Mouse (Mus musculus): ENCODE data around the gene Olfr214.
"Not testable (repeated sequence)": the region's sequence is repeated elsewhere in the genome, so short reads cannot be mapped to it uniquely, and the experiment has no call there.

The Olfr214 gene

DNA sequence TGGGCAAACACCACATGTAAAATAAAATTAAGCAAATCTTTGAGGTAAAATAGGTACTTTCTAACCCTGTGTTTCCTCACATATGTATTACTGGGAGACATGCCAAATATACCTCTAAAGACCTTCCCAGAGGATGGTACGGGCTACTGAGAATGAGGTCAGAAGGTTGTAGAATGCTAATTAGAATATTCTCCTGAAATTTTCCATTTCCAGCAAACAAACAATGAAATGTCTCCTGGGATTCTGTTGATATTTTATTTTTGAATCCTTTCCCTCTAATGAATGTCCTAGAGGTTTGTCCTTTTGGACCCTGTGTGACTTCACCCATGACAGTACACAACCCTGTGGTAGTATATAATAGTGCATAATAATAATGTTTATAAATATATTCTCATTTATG is at the start of gene Olfr214:
Gene Olfr214 (plus strand): TSS at position 301 of the 400 bp plus-strand sequence.
- in situ Hi-C loops (cut with MseI, MboI): loop anchor here (25.0 kb wide), 1 partner anchor 267 kb away; no protein-coding TSS in a partner anchor

DNA sequence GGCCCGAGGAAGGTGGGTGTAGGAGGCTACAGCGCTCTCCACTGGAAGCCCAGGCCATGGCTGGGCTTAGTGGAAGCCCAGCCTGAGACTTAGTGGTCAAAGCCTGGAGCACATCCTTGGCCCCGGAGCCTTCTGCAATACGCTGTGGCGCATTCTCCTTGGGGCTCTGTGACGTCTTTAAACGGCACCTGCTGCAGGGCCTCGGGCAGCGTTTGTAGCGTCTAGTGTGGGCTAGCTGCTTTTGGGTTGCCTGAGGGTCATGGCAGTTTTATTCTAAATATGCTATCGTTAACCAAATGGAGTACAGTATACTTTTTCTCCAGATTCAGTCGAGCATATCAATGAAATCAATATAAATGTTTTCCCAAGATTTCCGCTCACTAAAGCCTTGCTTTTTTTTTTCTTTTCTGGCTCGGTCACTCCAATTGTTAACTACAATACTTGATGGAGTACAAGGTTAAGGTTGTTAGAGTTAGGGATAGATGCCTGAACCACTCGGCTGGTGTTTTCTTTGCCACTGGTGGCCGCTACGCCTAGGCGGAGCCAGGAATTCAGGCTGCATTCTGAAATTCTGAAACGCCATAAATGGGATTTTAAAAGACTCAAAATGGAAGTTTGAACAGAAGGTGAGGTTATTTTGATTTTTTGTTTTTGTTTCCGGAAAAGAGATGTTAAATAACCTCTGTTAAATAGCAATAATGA is 47.6 kb upstream of the Olfr214 start, which contains the start of gene Olfr212:
Gene Olfr212 (plus strand): TSS at position 215 of the 702 bp plus-strand sequence.
- in situ Hi-C loops (cut with MseI, MboI): not testable (repeated sequence)

DNA sequence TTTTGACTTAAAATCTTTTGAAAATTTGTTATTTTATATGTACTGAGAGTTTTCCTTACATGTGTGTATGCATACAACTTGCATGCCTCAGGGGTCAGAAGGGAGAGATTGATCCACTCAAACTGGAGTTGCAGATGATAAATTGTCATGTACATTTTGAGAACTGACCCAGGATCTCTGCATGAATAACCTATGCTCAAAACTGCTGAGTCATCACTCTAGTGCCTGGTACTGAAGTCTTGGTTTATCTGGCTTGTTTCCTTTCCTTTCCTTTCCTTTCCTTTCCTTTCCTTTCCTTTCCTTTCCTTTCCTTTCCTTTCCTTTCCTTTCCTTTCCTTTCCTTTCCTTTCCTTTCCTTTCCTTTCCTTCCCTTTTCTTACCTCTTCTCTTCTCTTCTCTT is 39.2 kb upstream of the Olfr214 start:
- in situ Hi-C loops (cut with MseI, MboI): no loop called here

DNA sequence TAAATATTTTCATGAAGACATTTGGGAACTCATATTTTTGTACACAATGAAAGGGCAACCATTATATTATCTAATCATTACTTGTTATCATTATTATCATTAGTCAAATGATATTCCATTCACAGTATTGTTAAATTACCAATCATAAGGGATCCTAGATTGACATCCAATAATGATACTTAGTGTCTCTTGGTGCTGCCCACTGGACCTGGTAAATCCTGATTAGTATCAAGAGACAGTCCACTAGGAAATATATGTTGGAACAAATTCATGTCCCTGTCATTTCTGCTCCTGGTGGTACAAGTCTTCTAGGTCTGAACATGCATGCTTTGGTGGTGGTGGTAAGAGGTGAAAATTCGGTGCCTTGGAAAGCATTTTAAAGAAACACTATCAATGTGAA is 15.9 kb upstream of the Olfr214 start, which contains the start of gene Olfr213:
Gene Olfr213 (plus strand): TSS at position 301 of the 400 bp plus-strand sequence.
- in situ Hi-C loops (cut with MseI, MboI): no loop called here

DNA sequence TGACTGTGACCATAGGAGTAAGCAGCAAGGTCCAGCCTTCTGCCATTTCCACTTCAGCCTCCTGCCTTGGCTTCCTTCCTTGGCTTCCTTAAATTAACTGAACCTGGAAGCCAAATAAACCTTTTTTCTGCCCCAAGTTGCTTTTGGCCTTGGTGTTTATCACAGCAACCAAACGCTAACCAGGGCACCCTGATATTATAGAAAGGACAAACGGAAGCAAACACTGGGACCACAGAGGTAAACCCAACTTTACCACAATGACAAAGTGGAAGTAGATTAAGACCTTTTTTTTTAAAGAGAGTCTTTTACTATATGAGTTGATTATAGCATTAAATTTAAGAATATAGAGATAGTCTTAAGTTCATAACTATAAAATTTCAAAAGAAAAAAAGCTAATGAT is 11.5 kb upstream of the Olfr214 start:
- in situ Hi-C loops (cut with MseI, MboI): no loop called here

DNA sequence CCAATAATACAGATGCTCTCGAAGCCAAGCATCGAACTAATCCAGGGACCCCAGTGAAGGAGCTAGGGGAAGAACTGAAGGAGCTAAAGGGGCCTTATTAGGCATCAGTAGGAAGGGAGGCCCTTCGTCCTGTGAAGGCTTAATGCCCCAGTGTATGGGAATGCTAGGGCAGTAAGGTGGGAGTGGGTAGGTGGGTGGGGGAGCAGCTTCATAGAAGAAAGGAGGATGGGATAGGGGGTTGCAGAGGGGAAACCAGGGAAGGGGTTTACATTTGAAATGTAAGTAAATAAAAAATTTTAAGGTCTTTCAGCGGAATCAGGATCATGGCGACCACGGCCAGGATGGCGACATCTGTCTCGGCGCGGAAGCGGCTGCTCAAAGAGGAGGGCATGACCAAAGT is 3.2 kb upstream of the Olfr214 start, which contains the start of gene Gm5580:
Gene Gm5580 (plus strand): TSS at position 301 of the 400 bp plus-strand sequence.
- in situ Hi-C loops (cut with MseI, MboI): loop anchor here (25.0 kb wide), 1 partner anchor 264 kb away; no protein-coding TSS in a partner anchor

DNA sequence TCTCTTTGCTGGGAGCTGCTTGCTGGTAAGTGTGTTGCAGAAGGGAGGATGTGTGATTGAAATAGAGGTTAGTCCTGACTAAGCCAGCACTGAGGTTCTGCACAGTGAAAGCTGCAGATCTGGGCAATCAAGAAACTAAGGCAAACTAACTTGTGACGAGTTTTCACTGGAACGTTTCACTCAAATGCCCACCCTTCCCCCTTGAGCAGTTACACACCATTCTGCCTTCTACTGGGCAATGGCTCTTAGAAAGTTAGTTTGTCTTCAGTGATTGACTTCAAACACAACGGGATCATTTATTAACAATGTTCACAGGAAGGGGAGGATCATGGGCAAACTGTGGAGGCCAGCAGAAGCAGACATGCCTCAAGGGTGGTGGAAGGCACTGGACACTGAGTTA is 917 bp downstream of the Olfr214 start:
- in situ Hi-C loops (cut with MseI, MboI): loop anchor here (25.0 kb wide), 1 partner anchor 268 kb away; no protein-coding TSS in a partner anchor

DNA sequence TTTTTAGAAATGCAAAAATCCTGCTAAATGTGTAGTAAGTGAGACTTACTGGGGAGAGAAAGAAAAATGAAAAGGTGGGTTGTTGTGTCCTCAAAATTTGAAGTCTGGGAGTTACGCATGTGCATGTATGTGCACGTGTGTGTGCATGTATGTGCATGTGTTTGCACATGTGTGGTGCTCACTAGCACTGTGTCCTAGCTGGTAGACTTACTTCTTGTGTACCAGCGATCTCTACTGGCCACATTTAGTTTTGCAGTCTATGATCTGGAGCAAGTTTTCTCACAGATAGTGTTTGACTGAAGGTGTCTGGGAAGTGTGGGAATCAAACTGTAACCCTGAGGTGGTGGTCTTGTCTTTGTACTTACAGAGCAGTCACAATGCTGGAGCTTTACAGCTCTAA is 15.8 kb downstream of the Olfr214 start:
- in situ Hi-C loops (cut with MseI, MboI): loop anchor here (10.0 to 25.0 kb wide), 2 partner anchors 145 to 283 kb away; no protein-coding TSS in a partner anchor

DNA sequence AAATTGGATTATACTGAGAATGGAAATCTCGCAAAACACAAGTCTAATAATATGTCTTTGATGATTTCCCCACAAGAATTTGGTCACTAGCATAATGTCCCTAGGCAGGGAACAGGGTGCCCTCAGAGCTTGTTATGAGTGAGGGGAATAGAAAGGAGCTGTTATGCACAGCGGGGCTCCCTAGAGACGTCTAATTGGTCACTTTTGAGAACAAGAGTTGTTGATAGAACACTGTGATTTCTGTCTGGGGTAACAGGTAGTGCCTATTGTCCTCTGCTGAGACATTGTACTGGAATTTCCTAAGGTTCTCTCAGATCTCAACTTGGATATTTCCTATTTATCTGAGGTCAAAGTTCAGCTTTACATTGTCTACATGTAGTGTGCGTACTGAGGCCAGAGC is 30.1 kb downstream of the Olfr214 start, which contains the start of gene Olfr215:
Gene Olfr215 (minus strand): TSS at position 101 of the 400 bp plus-strand sequence.
- in situ Hi-C loops (cut with MseI, MboI): no loop called here

DNA sequence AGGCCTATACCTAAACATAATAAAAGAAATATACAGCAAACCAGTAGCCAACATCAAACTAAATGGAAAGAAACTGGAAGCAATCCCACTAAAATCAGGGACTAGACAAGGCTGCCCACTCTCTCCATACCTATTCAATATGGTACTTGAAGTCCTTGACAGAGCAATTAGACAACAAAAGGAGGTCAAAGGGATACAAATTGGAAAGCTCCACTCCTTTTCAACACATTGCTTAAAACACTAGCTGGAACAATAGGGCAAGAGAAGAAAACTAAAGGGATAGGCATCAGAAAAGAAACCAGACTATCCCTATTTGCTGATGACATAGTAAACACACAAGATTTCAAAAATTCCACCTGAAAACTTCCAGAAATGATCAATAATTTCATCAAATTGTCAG is 46.9 kb downstream of the Olfr214 start:
- in situ Hi-C loops (cut with MseI, MboI): not testable (repeated sequence)

DNA sequence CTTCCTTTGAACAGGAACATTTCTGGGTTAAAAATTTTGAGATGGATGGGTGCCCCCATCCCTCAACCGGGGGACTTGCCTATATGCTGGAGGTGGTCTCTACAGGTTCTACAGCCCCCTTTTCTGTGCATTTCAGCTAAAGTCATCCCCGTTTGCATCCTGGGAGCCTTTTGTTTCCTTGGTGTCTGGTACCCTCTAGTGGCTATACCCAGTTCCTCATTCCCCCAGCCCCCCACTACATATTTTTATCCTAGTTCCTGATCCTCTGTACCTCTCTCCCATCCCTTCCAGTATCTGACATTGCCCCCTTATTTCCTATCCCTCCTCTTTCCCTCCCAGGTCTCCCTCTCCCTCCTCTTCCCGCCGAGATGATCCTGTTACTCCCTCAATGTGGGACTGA is 53.2 kb downstream of the Olfr214 start:
- in situ Hi-C loops (cut with MseI, MboI): no loop called here
